Mouse (Mus musculus): ENCODE results near the gene Bcl7a. TPM values are rescaled to one million over a fixed set of nuclear protein-coding genes. Genes with fewer than 3 reads are reported as not detected.

The Bcl7a gene
- polyA plus RNA-seq, 2 experiments: 20.1 to 28.3 TPM

DNA sequence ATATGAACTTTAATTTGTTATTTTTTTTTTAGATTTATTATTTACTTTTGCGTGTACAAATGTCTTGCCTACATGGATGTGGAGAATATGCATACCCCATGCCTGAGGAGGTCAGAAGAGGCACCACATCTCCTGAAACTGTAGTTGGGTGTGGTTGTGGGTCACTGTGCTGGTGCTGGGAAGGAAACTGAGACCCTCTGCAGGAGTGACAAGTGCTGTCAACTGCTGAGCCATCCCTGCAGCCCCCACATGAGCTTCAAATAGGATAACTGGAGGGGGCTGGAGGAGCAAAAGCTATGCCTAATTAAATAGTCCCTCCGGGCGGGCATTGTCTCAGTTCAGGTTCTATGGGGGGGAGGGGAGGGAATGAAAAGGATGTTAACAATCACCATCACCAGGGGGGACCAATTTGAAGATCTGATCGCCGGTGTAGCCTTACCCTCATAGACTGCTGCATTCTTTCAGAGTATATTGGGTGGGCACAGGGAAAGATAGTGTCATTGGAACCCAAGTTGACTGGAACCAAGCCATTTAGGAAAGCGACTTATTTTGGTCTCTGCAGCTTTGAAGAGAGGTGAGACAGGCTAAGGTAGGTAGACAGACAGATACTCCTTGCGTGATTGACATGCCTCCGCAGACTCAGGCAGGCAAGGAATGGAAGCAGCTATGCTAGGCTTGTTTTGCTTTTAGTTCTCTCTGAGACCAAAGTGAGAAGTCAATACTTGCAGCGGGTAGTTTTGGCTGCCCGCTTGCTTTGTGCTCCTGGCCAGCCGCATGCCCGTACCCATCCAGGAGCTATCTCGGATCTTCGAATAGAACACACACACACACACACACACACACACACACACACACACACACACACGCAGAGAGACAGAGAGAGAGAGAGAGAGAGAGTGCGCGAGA lies 47.2 kb downstream of the Bcl7a start:
- Histone ChIP-seq H3K9me3 (ENCODE audit: control insufficient read depth, low read length) (no peaks in the 10 kb centered on the region), H3K4me3 (replicated peaks; ENCODE audit: low read length) (peak overlapping the region; percentile 40), H3K4me1 (ENCODE audit: control insufficient read depth, insufficient read depth, low read length) (peaks cover 10% of the 10 kb centered on the region; the same call in 1 of the 2 replicates), H3K36me3 (ENCODE audit: control insufficient read depth, insufficient read depth, low read length) (no peaks in the 10 kb centered on the region), H3K27me3 (ENCODE audit: control insufficient read depth, insufficient read depth, low read length) (no peaks in the 10 kb centered on the region), H3K27ac (replicated peaks; ENCODE audit: low read depth, low read length) (no peak overlapping the region), H3K9ac (ENCODE audit: low read depth, low read length, severe bottlenecking) (peak overlapping the region; percentile 46), H3K4me2 (replicated peaks; ENCODE audit: low read depth, low read length, severe bottlenecking) (peak overlapping the region; percentile 60)
- 6% methylated on average over 17 of the region's 17 CpGs for WGBS
- no peak for DNase-seq (ENCODE audit: low spot score)
- no peak for TF ChIP-seq POLR2A (IDR thresholded peaks at IDR 0.05; ENCODE audit: borderline replicate concordance, extremely low read depth, insufficient read depth, insufficient read length)
- ATAC-seq (ENCODE audit: low FRiP score, low read depth): no peak

GRCm38 (mm10) chr5:123391442-123391809 lies 47.8 kb downstream of the Bcl7a start:
- no peaks in the 10 kb centered on the region for H3K9me3 ChIP-seq (ENCODE audit: control insufficient read depth, low read length)
- no peaks in the 10 kb centered on the region for H3K27me3 ChIP-seq (ENCODE audit: control insufficient read depth, insufficient read depth, low read length)
- H3K27ac ChIP-seq (replicated peaks; ENCODE audit: low read depth, low read length): no peak overlapping the region
- H3K4me3 ChIP-seq (replicated peaks; ENCODE audit: low read length): peak overlapping the region; percentile 40
- TF ChIP-seq POLR2A (IDR thresholded peaks at IDR 0.05; ENCODE audit: borderline replicate concordance, extremely low read depth, insufficient read depth, insufficient read length): no peak
- peak overlapping the region; percentile 60 for H3K4me2 ChIP-seq (replicated peaks; ENCODE audit: low read depth, low read length, severe bottlenecking)
- peak overlapping the region; percentile 46 for H3K9ac ChIP-seq (ENCODE audit: low read depth, low read length, severe bottlenecking)
- H3K4me1 ChIP-seq (ENCODE audit: control insufficient read depth, insufficient read depth, low read length): peaks cover 16% of the 10 kb centered on the region
- 7% methylated on average over 5 of the region's 5 CpGs for WGBS
- ATAC-seq (ENCODE audit: low FRiP score, low read depth): no peak
- H3K36me3 ChIP-seq (ENCODE audit: control insufficient read depth, insufficient read depth, low read length): no peaks in the 10 kb centered on the region
- peak; percentile 72 for DNase-seq (ENCODE audit: low spot score)

GRCm38 (mm10) chr5:123393786-123394302 lies 50.2 kb downstream of the Bcl7a start:
- H3K27me3 ChIP-seq (ENCODE audit: control insufficient read depth, insufficient read depth, low read length): no peaks in the 10 kb centered on the region
- H3K4me1 ChIP-seq (ENCODE audit: control insufficient read depth, insufficient read depth, low read length): peaks cover 27% of the 10 kb centered on the region
- no peak for TF ChIP-seq POLR2A (IDR thresholded peaks at IDR 0.05; ENCODE audit: borderline replicate concordance, extremely low read depth, insufficient read depth, insufficient read length)
- WGBS: 23% methylated on average over 5 of the region's 5 CpGs
- H3K4me3 ChIP-seq (replicated peaks; ENCODE audit: low read length): peak overlapping the region; percentile 93
- ATAC-seq (ENCODE audit: low FRiP score, low read depth): no peak
- no peak for DNase-seq (ENCODE audit: low spot score)
- H3K27ac ChIP-seq (replicated peaks; ENCODE audit: low read depth, low read length): peak overlapping the region; percentile 79
- H3K4me2 ChIP-seq (replicated peaks; ENCODE audit: low read depth, low read length, severe bottlenecking): peak overlapping the region; percentile 67
- H3K9ac ChIP-seq (ENCODE audit: low read depth, low read length, severe bottlenecking): peak overlapping the region; percentile 93
- no peaks in the 10 kb centered on the region for H3K36me3 ChIP-seq (ENCODE audit: control insufficient read depth, insufficient read depth, low read length)
- H3K9me3 ChIP-seq (ENCODE audit: control insufficient read depth, low read length): no peaks in the 10 kb centered on the region

DNA sequence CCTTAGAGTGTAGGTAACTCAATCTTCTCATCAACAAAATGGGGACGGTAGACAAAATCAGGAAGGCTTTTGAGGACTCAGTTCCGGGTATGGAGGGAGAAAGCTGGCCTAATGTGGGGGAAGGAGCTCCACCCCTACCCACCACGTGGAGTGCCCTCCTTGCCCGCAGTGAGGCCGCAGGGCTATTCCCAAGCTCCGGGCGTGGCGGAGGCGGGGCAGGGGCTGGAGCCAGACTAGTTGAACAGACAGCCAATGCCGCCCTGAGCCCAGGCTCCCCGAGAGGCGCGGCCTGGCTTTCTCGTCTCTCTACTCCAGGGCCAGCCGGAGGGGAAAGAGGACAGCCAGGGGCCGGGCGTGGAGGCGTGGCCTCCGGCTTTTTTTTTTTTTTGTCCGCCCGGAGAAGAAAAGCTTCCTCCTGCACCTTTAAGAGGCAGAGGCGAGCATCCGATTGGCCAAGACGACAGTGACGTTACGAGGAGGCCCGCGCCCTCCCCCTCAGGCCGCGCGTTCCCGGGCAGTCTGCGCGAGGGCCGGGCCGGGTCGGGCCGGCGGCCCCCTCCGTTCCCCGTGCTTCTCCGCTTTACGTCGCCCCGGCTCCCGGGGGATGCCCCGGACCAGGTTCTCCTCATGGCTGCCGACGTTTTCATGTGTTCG lies 50.8 kb downstream of the Bcl7a start, which contains the start of gene Mlxip:
Mlxip (plus strand) TSS at position 496 of the 654 bp plus-strand sequence.
- Histone ChIP-seq H3K27ac (replicated peaks; ENCODE audit: low read depth, low read length) (peak within 1 kb of the TSS; percentile 79), H3K9me3 (ENCODE audit: control insufficient read depth, low read length) (no peaks in the 10 kb centered on the region), H3K4me2 (replicated peaks; ENCODE audit: low read depth, low read length, severe bottlenecking) (peak within 1 kb of the TSS; percentile 67), H3K4me1 (ENCODE audit: control insufficient read depth, insufficient read depth, low read length) (peaks cover 27% of the 10 kb centered on the region), H3K27me3 (ENCODE audit: control insufficient read depth, insufficient read depth, low read length) (no peaks in the 10 kb centered on the region), H3K9ac (ENCODE audit: low read depth, low read length, severe bottlenecking) (peak within 1 kb of the TSS; percentile 93), H3K4me3 (replicated peaks; ENCODE audit: low read length) (peak within 1 kb of the TSS; percentile 93), H3K36me3 (ENCODE audit: control insufficient read depth, insufficient read depth, low read length) (no peaks in the 10 kb centered on the region)
- DNase-seq (ENCODE audit: low spot score) (peak; percentile 93), ATAC-seq (ENCODE audit: low FRiP score, low read depth) (peak; percentile 93)
- TF ChIP-seq POLR2A (IDR thresholded peaks at IDR 0.05; ENCODE audit: borderline replicate concordance, extremely low read depth, insufficient read depth, insufficient read length): peak; percentile 95
- 0% methylated on average over 33 of the region's 50 CpGs for WGBS

Data from limb, embryonic 14.5 days (tissue).